Mouse (Mus musculus) lung, postnatal 0 days (tissue): ENCODE results near the gene Ube2h.

Source experiments
- CTCF ChIP-seq: IDR thresholded peaks from 2 replicates; pipeline ENCODE4 v1.5.1; 2016; ENCODE audit warnings: antibody characterized with exemption, mild to moderate bottlenecking
- EP300 ChIP-seq: IDR thresholded peaks from 2 replicates; pipeline ENCODE4 v1.6.1; 2016; ENCODE audit warnings: antibody characterized with exemption, mild to moderate bottlenecking, control low read depth

- TF ChIP-seq EP300 (peak; percentile 60; the same call in 1 of the 2 replicates), CTCF (no peak)
These were observed 3.4 kb upstream of the Ube2h start for GRCm38 (mm10) chr6:30307691-30308090.
